Mouse (Mus musculus): ENCODE measurements at regions not wholly inside any gene's neighbourhood (a gene's known extent, or its start where the extent isn't known, plus 50 kb on each side); places are given as distances from the start of the nearest gene placed in this dataset.

DNA sequence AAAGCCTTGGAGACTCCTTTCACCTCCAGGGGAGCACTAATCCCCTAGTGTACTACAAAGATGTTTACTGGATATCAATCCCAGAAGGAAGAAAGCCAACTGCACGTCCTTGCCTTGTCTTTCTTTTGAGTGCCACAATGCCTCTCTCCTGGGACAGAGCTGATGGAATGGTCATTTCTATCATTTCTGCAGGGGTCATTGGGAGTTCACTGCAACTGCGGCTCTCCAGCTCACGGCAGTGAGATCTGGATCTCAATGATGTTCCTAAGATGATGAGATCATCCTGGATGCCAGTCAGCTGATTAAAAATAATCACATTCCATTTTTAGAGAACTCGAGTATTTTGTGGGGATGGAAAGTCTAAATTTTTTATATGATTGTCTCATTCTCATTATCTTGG, 341.1 kb downstream of the Lpin1 start:
- TF ChIP-seq POLR2A (IDR thresholded peaks at IDR 0.05; ENCODE audit: borderline replicate concordance, control insufficient read depth, low read depth, low read length) = no peak
- TF ChIP-seq CTCF (IDR thresholded peaks at IDR 0.05; ENCODE audit: control insufficient read depth, insufficient read depth, low read length) = no peak
